ENCODE assay signal across 8 mouse cellular contexts in genomic region chr15:95887365-95887764, GRCm38 (mm10).
A peak's percentile ranks its signal among the peaks of the same experiment; 100 is the strongest.
DNase-seq lines count a peak whose midpoint lies in the region; ATAC-seq lines count a peak whose summit lies in the region.

No protein-coding gene starts in this region.

- intact Hi-C loops in left cerebral cortex, postnatal 14 days (cut with DNase I) = loop anchor here (5.0 kb wide), 1 partner anchor 95 kb away; the partner anchor contains the start of gene Ano6

- peak; percentile 17; the same call in 1 of the 2 replicates for ATAC-seq in neutrophil, adult 5-6 weeks (ENCODE audit: extremely low read depth, insufficient number of reproducible peaks, low FRiP score, poor library complexity, severe bottlenecking)

- peak; percentile 40 to 63 for DNase-seq in frontal cortex, adult 2 months (ENCODE audit: extremely low spot score in 1 of 2, low spot score in 1 of 2)
- DNase-seq in frontal cortex, postnatal 25 days (ENCODE audit: low spot score in 2 of 2) = no peak
- peak; percentile 32 for DNase-seq in right cerebral cortex, postnatal 25 days
- no peak for DNase-seq in right cerebral cortex, postnatal 10 days (ENCODE audit: low spot score in 2 of 2)
- peak; percentile 30 to 41 for DNase-seq in left cerebral cortex, postnatal 14 days (ENCODE audit: low spot score in 2 of 2)
- no peak for DNase-seq in thymus, postnatal 0 days (ENCODE audit: low spot score)
- no peak for DNase-seq in cerebellum, postnatal 36 days

Comparison
In these comparisons a context has a peak if more than half of its experiments do, and no peak if none do; other contexts are left out.
1. DNase-seq: peak in frontal cortex, adult 2 months (2 of 2), right cerebral cortex, postnatal 25 days (single experiment) and left cerebral cortex, postnatal 14 days (2 of 2); none in frontal cortex, postnatal 25 days (0 of 2), right cerebral cortex, postnatal 10 days (0 of 2), thymus, postnatal 0 days (single experiment) and cerebellum, postnatal 36 days (0 of 2).